Mouse (Mus musculus) heart, adult 2 months (tissue): ENCODE data around the gene Tmem268.

ENCODE experiments used
- CTCF ChIP-seq: fragments of 200-600 bp; IDR thresholded peaks from 2 replicates; pipeline ENCODE4 v1.8.1; 2022; ENCODE audit warnings: antibody characterized with exemption, mild to moderate bottlenecking, moderate library complexity
- EP300 ChIP-seq: fragments of 200-500 bp; IDR thresholded peaks from 2 replicates; pipeline ENCODE4 v1.6.1; 2011; ENCODE audit warnings: low read depth, low read length, control low read depth; ENCODE audit not compliant: insufficient read depth
- POLR2A ChIP-seq: fragments of 200-500 bp; IDR thresholded peaks from 2 replicates; pipeline ENCODE4 v1.6.1; 2011; ENCODE audit warnings: mild to moderate bottlenecking, low read depth, low read length, control low read depth; ENCODE audit not compliant: insufficient read depth

DNA sequence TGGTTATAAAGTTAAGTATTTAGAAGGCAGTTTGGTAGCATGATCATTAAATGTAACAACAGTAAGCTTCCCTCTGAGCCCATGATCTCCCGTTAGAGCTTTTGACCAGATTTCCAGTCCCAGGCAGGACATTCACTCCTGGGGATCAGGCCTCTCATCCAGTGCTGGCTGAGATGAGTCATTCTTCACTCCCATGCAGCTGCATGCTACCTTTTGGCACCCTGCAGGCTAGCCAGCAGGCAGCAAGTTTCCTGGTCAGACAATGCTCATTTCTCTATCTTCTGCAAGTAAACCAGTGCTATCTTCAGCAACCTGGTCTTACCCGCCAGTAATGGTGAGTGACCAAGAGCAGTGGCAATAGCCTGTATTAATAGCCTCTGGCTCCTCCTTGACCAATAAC lies 74.6 kb downstream of the Tmem268 start:
- TF ChIP-seq CTCF (no peak), EP300 (no peak), POLR2A (no peak)
